Mouse (Mus musculus) forebrain, embryonic 11.5 days (tissue): Measurements from ENCODE around the gene 1700021F05Rik. TPM values are rescaled to one million over a fixed set of nuclear protein-coding genes. Genes with fewer than 3 reads are reported as not detected.

Source experiments
- ATAC-seq: fragments of 200-750 bp; cut with Nextera tagmentation; replicated peaks from 2 replicates; pipeline ENCODE4 v1.8.0; 2017; ENCODE audit warnings: moderate TSS enrichment; ENCODE audit not compliant: low FRiP score
- DNase-seq: peaks from one replicate; pipeline ENCODE4 v3.0.0-alpha.2; 2017; ENCODE audit warnings: low spot score
- H3K27ac ChIP-seq: fragments of 300-500 bp; sonication (generic); 2 replicates; pipeline ENCODE4 v1.5.1; 2014; ENCODE audit warnings: low read depth, low read length
- H3K27me3 ChIP-seq: fragments of 300-500 bp; sonication (generic); 2 replicates; pipeline ENCODE4 v1.6.1; 2014; ENCODE audit warnings: mild to moderate bottlenecking, low read length, mixed read lengths; ENCODE audit not compliant: control insufficient read depth, insufficient read depth
- H3K36me3 ChIP-seq: fragments of 300-500 bp; sonication (generic); 2 replicates; pipeline ENCODE4 v1.6.1; 2014; ENCODE audit warnings: mild to moderate bottlenecking, low read length, moderate library complexity, mixed read lengths; ENCODE audit not compliant: control insufficient read depth, insufficient read depth
- H3K4me1 ChIP-seq: fragments of 300-500 bp; sonication (generic); replicated peaks from 2 replicates; pipeline ENCODE4 v1.6.1; 2014; ENCODE audit warnings: low read length, mixed read lengths; ENCODE audit not compliant: control insufficient read depth, insufficient read depth
- H3K4me2 ChIP-seq: fragments of 300-500 bp; sonication (generic); 2 replicates; pipeline ENCODE4 v1.6.1; 2014; ENCODE audit warnings: low read depth, mild to moderate bottlenecking, low read length, moderate library complexity, mixed read lengths; ENCODE audit not compliant: severe bottlenecking
- H3K4me3 ChIP-seq: fragments of 300-500 bp; sonication (generic); 2 replicates; pipeline ENCODE4 v1.5.1; 2014; ENCODE audit warnings: low read depth, low read length
- H3K9ac ChIP-seq: fragments of 300-500 bp; sonication (generic); 2 replicates; pipeline ENCODE4 v1.6.1; 2014; ENCODE audit warnings: low read length
- H3K9me3 ChIP-seq: fragments of 300-500 bp; sonication (generic); 2 replicates; pipeline ENCODE4 v1.6.1; 2016; ENCODE audit warnings: low read length, mixed read lengths; ENCODE audit not compliant: control insufficient read depth
- WGBS: fragments of 180-500 bp; shearing (Covaris S2); extraction: QIAGEN DNeasy Blood & Tissue Kit; methylation state at CpG from one replicate; pipeline ENCODE4 v1.1.7; 2014; 5-methylcytosine and 5-hydroxymethylcytosine counted together
- polyA plus RNA-seq: library from polyadenylated mRNA; unstranded; fragments of >200 nt; fragmentation: Nextera tagmentation; extraction: Ambion mirVana; gene quantifications from 2 replicates; pipeline ENCODE4 v1.2.1, GENCODE M21; 2014

Gene 1700021F05Rik
- polyA plus RNA-seq, 1 experiment from 2014 or later: 69.7 TPM

DNA sequence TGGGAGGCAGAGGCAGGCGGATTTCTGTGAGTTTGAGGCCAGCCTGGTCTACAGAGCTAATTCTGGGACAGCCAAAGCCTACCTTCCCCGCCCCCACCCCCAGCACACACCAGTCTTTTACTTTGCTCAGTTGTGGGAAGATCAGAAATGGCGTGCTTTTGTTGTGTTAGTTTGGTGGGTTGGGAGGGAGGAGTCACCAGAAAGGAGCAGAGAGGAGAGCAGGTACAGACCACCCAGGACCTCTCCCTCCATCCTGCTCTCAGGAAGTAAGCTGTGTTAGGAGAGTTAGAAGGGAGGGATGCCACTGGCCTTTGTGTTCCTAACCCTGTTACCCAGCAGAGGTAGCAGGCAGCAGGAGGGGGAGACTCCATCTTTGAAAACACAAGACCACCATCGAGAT lies 33.7 kb downstream of the 1700021F05Rik start:
- peaks cover 6% of the 10 kb centered on the region; the same call in 1 of the 2 replicates for H3K36me3 ChIP-seq
- H3K4me2 ChIP-seq: no peak overlapping the region
- no peak overlapping the region for H3K9ac ChIP-seq
- no peaks in the 10 kb centered on the region for H3K9me3 ChIP-seq
- WGBS: 81% methylated on average over 4 of the region's 4 CpGs
- H3K27me3 ChIP-seq: no peaks in the 10 kb centered on the region
- no peak for ATAC-seq
- no peak overlapping the region for H3K4me3 ChIP-seq
- DNase-seq: no peak
- no peaks in the 10 kb centered on the region for H3K4me1 ChIP-seq
- no peak overlapping the region for H3K27ac ChIP-seq

DNA sequence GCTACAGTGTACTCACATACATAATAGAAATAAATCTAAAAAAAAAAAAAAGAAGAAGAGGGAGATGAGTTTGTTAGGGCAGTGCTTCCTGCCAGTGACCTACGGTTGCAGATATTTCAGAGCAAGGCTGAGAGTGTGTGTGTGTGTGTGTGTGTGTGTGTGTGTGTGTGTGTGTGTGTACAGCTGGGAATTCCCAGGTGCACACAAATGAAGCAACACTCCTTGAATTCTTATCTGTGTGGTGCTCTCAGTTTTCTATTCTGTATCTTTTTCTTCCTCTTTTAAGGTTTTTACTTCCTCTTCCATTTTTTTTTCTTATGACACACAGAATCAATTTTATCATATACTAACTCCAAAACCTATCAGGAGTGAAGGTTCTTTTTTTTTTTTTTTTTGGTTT lies 36.5 kb downstream of the 1700021F05Rik start:
- ATAC-seq: no peak
- Histone ChIP-seq H3K27me3 (no peaks in the 10 kb centered on the region), H3K4me1 (no peaks in the 10 kb centered on the region), H3K4me2 (no peak overlapping the region), H3K9me3 (no peaks in the 10 kb centered on the region), H3K9ac (no peak overlapping the region), H3K27ac (no peak overlapping the region), H3K4me3 (no peak overlapping the region), H3K36me3 (no peaks in the 10 kb centered on the region; the same call in 1 of the 2 replicates)
- DNase-seq: no peak
- 89% methylated on average over 1 of the region's 1 CpGs for WGBS

DNA sequence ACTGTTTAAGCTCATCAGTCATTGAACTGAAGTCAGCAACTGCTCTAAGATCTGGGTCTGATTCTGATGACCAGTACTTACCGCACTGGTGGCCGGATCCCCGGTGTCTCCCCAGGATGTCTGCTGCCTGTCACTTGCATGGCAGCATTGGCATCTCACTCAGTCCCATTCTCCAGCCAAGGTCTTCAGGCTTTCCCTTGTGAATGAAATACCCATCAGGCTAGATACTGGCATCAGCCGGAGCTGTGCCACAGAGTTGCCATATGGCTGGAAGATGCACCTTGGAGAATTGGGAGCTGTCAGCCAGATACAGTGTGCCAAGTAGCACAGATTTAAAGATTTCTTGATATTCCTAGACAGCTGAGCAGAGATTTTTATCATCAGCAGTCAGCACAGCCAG lies 38.2 kb downstream of the 1700021F05Rik start:
- H3K36me3 ChIP-seq: peaks cover 7% of the 10 kb centered on the region; the same call in 1 of the 2 replicates
- no peak for ATAC-seq
- no peaks in the 10 kb centered on the region for H3K9me3 ChIP-seq
- no peaks in the 10 kb centered on the region for H3K27me3 ChIP-seq
- WGBS: 93% methylated on average over 4 of the region's 4 CpGs
- no peaks in the 10 kb centered on the region for H3K4me1 ChIP-seq
- no peak for DNase-seq
- H3K4me2 ChIP-seq: no peak overlapping the region
- no peak overlapping the region for H3K27ac ChIP-seq
- H3K4me3 ChIP-seq: no peak overlapping the region
- H3K9ac ChIP-seq: no peak overlapping the region

DNA sequence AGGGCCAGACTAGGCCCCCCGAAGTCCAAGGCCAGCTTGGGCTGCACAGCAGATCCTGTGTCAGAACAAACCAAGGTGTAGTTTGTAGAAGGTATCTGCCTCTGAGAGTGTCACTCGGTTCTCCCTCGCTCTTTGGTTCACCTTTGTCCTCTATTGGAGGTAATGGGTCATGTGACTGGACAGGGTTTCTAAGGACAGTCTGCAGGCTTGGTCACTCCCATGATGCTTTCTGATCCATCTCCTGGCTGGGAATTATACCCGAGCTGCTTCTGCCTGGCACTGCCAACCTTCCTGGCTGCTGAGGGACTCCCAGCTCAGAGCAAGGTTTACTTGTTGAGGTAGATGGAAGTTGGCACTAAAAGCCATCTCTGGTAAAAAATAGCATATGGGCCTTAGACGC lies 49.9 kb downstream of the 1700021F05Rik start:
- no peaks in the 10 kb centered on the region for H3K9me3 ChIP-seq
- ATAC-seq: no peak
- peaks cover 3% of the 10 kb centered on the region for H3K36me3 ChIP-seq

DNA sequence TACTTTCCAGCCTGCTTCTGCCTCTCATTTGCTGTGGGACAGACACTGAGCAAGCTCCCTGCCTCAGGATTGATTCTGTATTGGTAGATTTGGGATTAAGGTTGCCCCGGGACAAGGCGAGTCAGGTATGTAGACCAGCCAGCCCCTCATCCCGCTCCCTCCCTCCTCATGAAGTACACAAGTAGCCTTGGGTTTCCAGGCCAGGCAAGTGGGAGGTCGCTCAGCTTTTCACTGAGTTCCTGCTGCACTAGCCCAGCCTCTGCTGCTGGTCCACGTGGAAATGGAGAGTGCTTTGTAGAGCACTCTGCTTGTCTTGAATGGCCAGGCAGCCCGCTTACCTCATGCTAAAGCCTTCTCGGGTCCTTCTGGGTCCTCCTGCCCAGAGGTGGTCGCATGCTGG lies 50.8 kb downstream of the 1700021F05Rik start:
- H3K4me1 ChIP-seq: no peaks in the 10 kb centered on the region
- 78% methylated on average over 8 of the region's 8 CpGs for WGBS
- DNase-seq (no peak), ATAC-seq (no peak)
- H3K9me3 ChIP-seq: no peaks in the 10 kb centered on the region
- no peak overlapping the region for H3K9ac ChIP-seq
- no peak overlapping the region for H3K4me2 ChIP-seq
- H3K27me3 ChIP-seq: no peaks in the 10 kb centered on the region
- H3K4me3 ChIP-seq: no peak overlapping the region
- peaks cover under 1% of the 10 kb centered on the region for H3K36me3 ChIP-seq
- H3K27ac ChIP-seq: no peak overlapping the region

More for the DNA sequence above, 49.9 kb downstream of the 1700021F05Rik start:
- Histone ChIP-seq H3K4me1 (no peaks in the 10 kb centered on the region), H3K9ac (no peak overlapping the region), H3K4me3 (no peak overlapping the region), H3K27ac (no peak overlapping the region), H3K27me3 (no peaks in the 10 kb centered on the region), H3K4me2 (no peak overlapping the region)
- WGBS: 91% methylated on average over 5 of the region's 5 CpGs
- no peak for DNase-seq

DNA sequence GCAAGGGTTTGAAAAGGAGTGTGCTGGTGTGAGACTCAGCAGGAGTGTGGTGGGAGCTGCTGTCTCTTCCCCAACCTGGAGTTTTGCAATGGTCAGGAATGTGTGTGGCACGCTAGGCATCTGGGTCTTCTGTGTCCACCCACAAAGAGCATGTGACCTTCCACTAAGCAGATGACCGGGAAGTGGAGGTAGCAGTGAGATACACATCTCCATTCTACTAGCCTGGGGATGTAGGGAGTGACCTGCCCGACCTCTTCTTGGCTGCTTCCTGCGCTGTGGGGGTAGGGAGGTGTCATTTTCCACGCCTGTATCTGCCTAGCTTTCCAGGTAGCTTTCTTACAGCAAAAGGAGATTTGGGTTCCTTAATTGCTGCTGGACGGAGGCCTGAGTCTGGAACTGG lies 51.2 kb downstream of the 1700021F05Rik start:
- H3K4me3 ChIP-seq: no peak overlapping the region
- no peaks in the 10 kb centered on the region for H3K4me1 ChIP-seq
- no peaks in the 10 kb centered on the region for H3K9me3 ChIP-seq
- H3K4me2 ChIP-seq: no peak overlapping the region
- ATAC-seq (no peak), DNase-seq (no peak)
- H3K27ac ChIP-seq: no peak overlapping the region
- H3K36me3 ChIP-seq: no peaks in the 10 kb centered on the region
- 64% methylated on average over 6 of the region's 6 CpGs for WGBS
- no peaks in the 10 kb centered on the region for H3K27me3 ChIP-seq
- H3K9ac ChIP-seq: no peak overlapping the region

DNA sequence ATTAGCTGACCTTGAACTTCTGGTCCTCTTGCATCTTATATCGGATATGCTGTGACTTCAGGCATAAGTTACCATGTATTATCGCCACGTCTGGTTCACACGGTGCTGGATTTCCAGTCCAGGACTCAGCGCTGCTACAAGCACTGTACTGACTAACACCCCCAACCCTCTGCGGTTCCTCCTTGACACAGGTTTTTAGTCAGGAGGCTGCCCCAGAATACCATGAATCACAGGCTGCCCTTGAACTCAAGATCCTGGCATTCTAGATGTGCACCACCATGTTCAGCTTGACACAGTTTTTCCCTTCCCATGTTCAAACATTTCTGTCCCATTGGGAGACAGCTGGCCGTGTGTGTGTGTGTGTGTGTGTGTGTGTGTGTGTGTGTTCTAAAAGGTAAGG lies 51.7 kb downstream of the 1700021F05Rik start:
- no peaks in the 10 kb centered on the region for H3K9me3 ChIP-seq
- no peak overlapping the region for H3K4me3 ChIP-seq
- H3K27ac ChIP-seq: no peak overlapping the region
- WGBS: 92% methylated on average over 7 of the region's 7 CpGs
- no peak for ATAC-seq
- H3K9ac ChIP-seq: no peak overlapping the region
- no peaks in the 10 kb centered on the region for H3K27me3 ChIP-seq
- no peak overlapping the region for H3K4me2 ChIP-seq
- H3K4me1 ChIP-seq: no peaks in the 10 kb centered on the region
- H3K36me3 ChIP-seq: no peaks in the 10 kb centered on the region
- DNase-seq: no peak

DNA sequence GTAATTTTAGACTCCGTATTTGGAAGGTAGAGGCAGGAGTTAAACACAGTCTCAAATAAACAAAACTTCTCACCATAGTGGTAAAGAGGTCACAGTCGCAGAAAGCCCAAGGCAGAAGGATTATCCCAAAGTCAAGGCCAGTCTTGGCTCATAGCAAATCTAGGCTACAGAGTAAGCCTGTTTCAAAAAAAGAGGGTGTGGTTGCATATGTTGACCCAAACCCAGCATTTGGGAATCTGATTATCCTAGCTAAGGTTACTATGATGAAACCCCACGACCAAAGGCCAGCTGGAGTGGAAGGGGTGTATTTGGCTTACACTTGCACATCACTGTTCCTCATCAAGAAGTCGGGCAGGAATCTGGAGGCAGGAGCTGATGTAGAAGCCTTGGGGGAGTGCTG lies 52.5 kb downstream of the 1700021F05Rik start:
- Histone ChIP-seq H3K27me3 (no peaks in the 10 kb centered on the region), H3K4me1 (peaks cover 5% of the 10 kb centered on the region; the same call in 1 of the 2 replicates), H3K9me3 (no peaks in the 10 kb centered on the region), H3K27ac (no peak overlapping the region), H3K36me3 (no peaks in the 10 kb centered on the region), H3K4me3 (no peak overlapping the region), H3K9ac (no peak overlapping the region), H3K4me2 (no peak overlapping the region)
- DNase-seq (no peak), ATAC-seq (no peak)
- WGBS: 85% methylated on average over 4 of the region's 4 CpGs

DNA sequence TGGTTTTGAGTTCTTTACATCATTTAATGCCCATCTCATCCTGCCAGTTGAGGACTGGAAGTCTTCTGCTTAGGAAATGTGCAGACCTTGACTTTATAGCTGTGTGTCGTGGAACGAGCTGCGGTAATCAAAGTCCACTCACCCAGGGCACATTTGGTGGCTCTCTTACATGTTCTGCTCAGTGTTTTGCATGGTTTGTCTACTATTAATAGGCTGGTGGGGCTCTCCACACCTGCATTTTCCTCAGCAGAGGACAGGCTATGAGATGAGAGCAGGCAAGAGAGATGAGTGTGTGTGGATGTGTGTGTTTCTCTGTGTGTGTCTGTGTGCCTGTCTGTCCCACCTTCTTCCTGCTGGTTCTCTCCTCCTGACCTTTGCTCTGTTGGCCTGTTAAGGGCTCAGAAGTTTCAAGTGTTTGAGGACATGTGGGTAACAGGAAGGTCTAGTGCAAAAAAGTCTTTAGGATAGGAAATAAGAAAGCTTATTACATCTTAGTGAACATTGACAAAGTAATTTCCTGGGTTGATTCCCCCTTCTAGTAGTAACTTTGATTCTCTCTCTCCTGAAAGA lies 53.3 kb downstream of the 1700021F05Rik start:
- Histone ChIP-seq H3K27me3 (no peaks in the 10 kb centered on the region), H3K36me3 (no peaks in the 10 kb centered on the region), H3K9me3 (no peaks in the 10 kb centered on the region), H3K4me3 (no peak overlapping the region), H3K4me2 (no peak overlapping the region), H3K27ac (no peak overlapping the region), H3K4me1 (peaks cover 12% of the 10 kb centered on the region; the same call in 1 of the 2 replicates), H3K9ac (no peak overlapping the region)
- WGBS: 94% methylated on average over 3 of the region's 3 CpGs
- ATAC-seq: no peak
- DNase-seq: no peak
